Mouse (Mus musculus) olfactory bulb, adult 2 months (tissue): ENCODE measurements around the gene AI464131. TPM values are rescaled to one million over a fixed set of nuclear protein-coding genes. Genes with fewer than 3 reads are reported as not detected.

Experiments used
- H3K27ac ChIP-seq: fragments of 200-500 bp; 2 replicates; pipeline ENCODE4 v1.5.1; 2012; ENCODE audit warnings: low read depth, low read length; ENCODE audit not compliant: insufficient read depth
- H3K4me1 ChIP-seq: fragments of 200-500 bp; 2 replicates; pipeline ENCODE4 v1.6.1; 2012; ENCODE audit warnings: low read length; ENCODE audit not compliant: control insufficient read depth, insufficient read depth
- H3K4me3 ChIP-seq: fragments of 200-500 bp; 2 replicates; pipeline ENCODE4 v1.5.1; 2012; ENCODE audit warnings: mild to moderate bottlenecking, low read depth, low read length, moderate library complexity; ENCODE audit not compliant: insufficient read depth
- CTCF ChIP-seq: fragments of 200-500 bp; IDR thresholded peaks from 2 replicates; pipeline ENCODE4 v1.5.1; 2012; ENCODE audit warnings: low read depth, mild to moderate bottlenecking, low read length, moderate library complexity; ENCODE audit not compliant: insufficient read depth
- POLR2A ChIP-seq: fragments of 200-500 bp; IDR thresholded peaks from 2 replicates; pipeline ENCODE4 v1.6.1; 2012; ENCODE audit warnings: mild to moderate bottlenecking, low read depth, low read length, moderate library complexity; ENCODE audit not compliant: insufficient read depth
- WGBS: fragments of 180-500 bp; shearing (Covaris S2); methylation state at CpG from one replicate; pipeline ENCODE4 v1.1.7; 2018; 5-methylcytosine and 5-hydroxymethylcytosine counted together
- polyA plus RNA-seq: library from polyadenylated mRNA; stranded (reverse); fragments of >200 nt; gene quantifications from 2 replicates; pipeline ENCODE4 v1.2.4, GENCODE M21; 2012; ENCODE audit warnings: low replicate concordance; ENCODE audit not compliant: missing spikeins, insufficient read depth, insufficient read length

The AI464131 gene
- polyA plus RNA-seq, 1 experiment, result not detected

DNA sequence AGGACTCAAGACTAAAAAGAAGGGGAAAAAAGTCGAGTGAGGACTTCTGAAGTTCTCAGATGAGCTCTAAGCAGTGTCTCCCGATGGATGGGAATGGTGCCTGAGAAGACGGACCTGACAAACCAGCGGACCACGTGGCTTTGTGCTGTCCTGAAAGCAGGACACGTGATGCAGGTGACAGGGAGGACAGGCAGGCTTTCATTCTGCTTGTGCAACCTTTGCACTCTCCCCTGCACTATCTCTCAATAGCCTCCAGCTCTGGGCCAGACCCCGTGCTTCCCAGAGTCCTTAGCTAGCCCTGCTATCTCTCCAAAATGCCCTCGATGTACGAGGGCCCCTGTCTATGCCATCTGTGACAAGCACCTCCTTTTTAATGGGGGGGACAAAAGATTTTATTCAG lies 22.0 kb upstream of the AI464131 start:
- no peak overlapping the region for H3K27ac ChIP-seq
- H3K4me1 ChIP-seq, result peaks cover 32% of the 10 kb centered on the region
- 80% methylated on average over 9 of the region's 9 CpGs for WGBS
- H3K4me3 ChIP-seq, result no peak overlapping the region
- TF ChIP-seq POLR2A, result no peak
- TF ChIP-seq CTCF, result no peak

GRCm38 (mm10) chr4:41523839-41524238 lies 21.0 kb upstream of the AI464131 start:
- Histone ChIP-seq H3K27ac (no peak overlapping the region), H3K4me1 (peaks cover 29% of the 10 kb centered on the region), H3K4me3 (no peak overlapping the region)
- TF ChIP-seq CTCF, result no peak
- no peak for TF ChIP-seq POLR2A
- WGBS, result 87% methylated on average over 7 of the region's 7 CpGs

DNA sequence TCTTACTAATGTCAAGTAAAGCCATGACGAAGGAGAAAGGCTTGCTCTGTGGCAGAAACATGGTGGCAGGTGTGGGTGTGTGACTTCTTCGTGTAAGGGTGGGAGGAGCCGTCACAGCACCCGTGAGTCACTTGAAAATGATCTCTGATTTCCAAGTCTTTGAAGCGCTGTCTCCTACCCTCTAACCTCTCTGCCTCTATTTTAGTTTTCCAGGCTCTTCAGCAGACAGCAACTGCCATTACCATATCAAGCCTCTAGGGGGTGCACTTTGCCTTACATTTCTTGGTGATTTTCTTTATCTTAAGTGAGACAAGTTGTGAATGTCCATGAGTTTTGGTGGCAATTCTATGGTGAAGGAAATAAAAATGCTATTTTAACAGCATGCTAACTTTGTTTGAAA lies 19.9 kb upstream of the AI464131 start:
- Histone ChIP-seq H3K27ac (no peak overlapping the region), H3K4me3 (no peak overlapping the region), H3K4me1 (peaks cover 27% of the 10 kb centered on the region)
- 42% methylated on average over 5 of the region's 5 CpGs for WGBS
- no peak for TF ChIP-seq CTCF
- no peak for TF ChIP-seq POLR2A

GRCm38 (mm10) chr4:41522136-41522535 lies 19.3 kb upstream of the AI464131 start:
- no peak overlapping the region for H3K4me3 ChIP-seq
- WGBS, result 62% methylated on average over 6 of the region's 6 CpGs
- no peak overlapping the region for H3K27ac ChIP-seq
- peaks cover 24% of the 10 kb centered on the region for H3K4me1 ChIP-seq
- no peak for TF ChIP-seq POLR2A
- TF ChIP-seq CTCF, result no peak

DNA sequence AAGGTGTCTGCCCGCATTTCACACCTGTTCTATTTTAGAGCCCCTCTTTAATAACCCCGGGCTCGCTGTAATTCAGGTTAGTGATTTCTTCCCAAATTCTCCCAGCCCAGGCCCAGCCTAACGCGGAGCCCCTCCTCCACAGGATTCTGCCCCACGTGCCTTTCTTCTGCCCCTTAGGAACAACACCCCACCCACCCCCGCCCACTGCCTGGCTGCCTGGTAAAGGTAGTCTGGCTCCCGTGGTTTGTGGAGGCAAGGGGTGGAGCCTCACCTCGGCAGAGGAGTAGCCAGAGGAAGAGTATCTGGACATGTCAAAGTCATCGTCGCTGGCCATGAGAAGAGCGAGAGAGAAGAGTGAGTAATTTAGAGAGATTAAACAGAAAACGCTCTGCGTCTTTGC lies 17.8 kb upstream of the AI464131 start:
- no peak overlapping the region for H3K4me3 ChIP-seq
- no peak overlapping the region for H3K27ac ChIP-seq
- 53% methylated on average over 14 of the region's 14 CpGs for WGBS
- peaks cover 17% of the 10 kb centered on the region for H3K4me1 ChIP-seq
- TF ChIP-seq POLR2A (no peak), CTCF (no peak)

DNA sequence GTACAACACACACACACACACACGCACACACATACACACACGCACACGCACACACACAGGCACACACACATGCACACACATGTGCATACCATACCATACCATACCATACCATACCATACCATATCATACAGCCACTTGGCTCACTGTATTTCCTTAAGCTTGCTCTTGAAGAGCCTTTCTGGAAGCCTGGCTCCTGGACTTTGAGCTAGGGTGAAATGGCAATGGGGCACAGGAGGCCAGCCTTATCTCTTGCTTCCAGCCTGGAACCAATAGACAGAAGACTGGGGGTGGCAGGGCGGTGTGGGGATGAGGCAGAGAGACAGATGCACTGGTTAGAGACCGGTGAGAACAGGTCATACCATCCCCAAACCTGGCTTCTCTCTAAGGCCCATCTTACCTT lies 16.3 kb upstream of the AI464131 start:
- H3K27ac ChIP-seq, result no peak overlapping the region
- WGBS, result 96% methylated on average over 5 of the region's 5 CpGs
- peaks cover 17% of the 10 kb centered on the region for H3K4me1 ChIP-seq
- H3K4me3 ChIP-seq, result no peak overlapping the region
- TF ChIP-seq CTCF (no peak), POLR2A (no peak)

- no peak overlapping the region for H3K4me3 ChIP-seq
- 72% methylated on average over 7 of the region's 7 CpGs for WGBS
- TF ChIP-seq POLR2A (no peak), CTCF (no peak)
- H3K27ac ChIP-seq, result no peak overlapping the region
- H3K4me1 ChIP-seq, result peaks cover 17% of the 10 kb centered on the region
Measured at GRCm38 (mm10) chr4:41518349-41518748, 15.5 kb upstream of the AI464131 start.

GRCm38 (mm10) chr4:41517233-41517632 lies 14.4 kb upstream of the AI464131 start, which contains the start of gene 1110017D15Rik:
Gene 1110017D15Rik (minus strand): TSS chr4:41517333.
- TF ChIP-seq CTCF, result no peak
- no peak for TF ChIP-seq POLR2A
- no peak within 1 kb of the TSS for H3K4me3 ChIP-seq
- 82% methylated on average over 2 of the region's 2 CpGs for WGBS
- peaks cover 17% of the 10 kb centered on the region for H3K4me1 ChIP-seq
- no peak within 1 kb of the TSS for H3K27ac ChIP-seq

DNA sequence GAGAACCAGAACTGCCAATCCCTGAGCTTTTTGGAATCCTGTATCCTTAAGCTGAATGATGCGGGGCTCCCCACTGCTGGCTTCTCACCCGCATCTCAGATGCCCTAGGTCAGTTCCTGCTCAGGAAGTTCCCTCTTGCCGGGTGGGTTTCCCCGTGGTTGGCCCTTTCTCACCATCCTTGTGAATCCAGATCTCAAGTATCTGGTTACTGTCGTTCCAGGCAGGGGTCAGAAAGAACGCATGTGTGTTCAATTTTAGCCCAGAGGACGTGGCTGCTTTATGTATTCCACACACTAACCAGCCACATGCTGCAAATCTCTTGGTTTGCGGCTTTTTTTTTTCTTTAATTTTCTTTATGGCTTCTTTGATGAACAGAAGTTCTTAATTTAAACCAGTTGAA lies 10.8 kb upstream of the AI464131 start:
- 39% methylated on average over 8 of the region's 8 CpGs for WGBS
- TF ChIP-seq CTCF (no peak), POLR2A (no peak)
- H3K4me1 ChIP-seq, result no peaks in the 10 kb centered on the region
- H3K27ac ChIP-seq, result no peak overlapping the region
- no peak overlapping the region for H3K4me3 ChIP-seq

DNA sequence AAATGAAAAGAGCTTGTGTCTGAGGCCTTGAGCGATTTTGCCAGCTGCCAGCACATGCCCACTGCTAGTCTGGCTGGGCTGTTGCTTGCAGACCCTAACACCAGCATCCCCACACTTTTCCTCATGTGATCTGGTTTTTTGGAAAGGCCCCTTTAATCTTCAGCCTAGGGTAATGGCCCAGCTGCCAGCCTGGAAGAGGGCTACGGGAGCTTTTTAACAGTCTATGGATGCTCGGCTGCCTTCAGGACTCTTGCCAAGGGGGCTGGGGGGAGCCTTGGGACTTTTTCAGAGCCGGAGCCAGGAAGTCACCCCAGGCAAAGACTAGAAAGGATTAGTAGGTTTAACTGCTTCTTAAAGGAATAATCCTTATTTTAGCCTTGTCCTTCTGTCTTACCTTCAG lies 10.4 kb upstream of the AI464131 start:
- Histone ChIP-seq H3K4me1 (no peaks in the 10 kb centered on the region), H3K4me3 (no peak overlapping the region), H3K27ac (no peak overlapping the region)
- no peak for TF ChIP-seq POLR2A
- TF ChIP-seq CTCF, result no peak
- 47% methylated on average over 4 of the region's 4 CpGs for WGBS
